Mouse (Mus musculus) lung, embryonic 14.5 days (tissue): ENCODE data around the gene Gon4l. TPM values are rescaled to one million over a fixed set of nuclear protein-coding genes. Genes with fewer than 3 reads are reported as not detected.
A peak's percentile ranks its signal among the peaks of the same experiment; 100 is the strongest.
"Not testable (repeated sequence)": the region's sequence is repeated elsewhere in the genome, so short reads cannot be mapped to it uniquely, and the experiment has no call there.

Experiments
- ATAC-seq: fragments of 200-750 bp; cut with Nextera tagmentation; 2 replicates; pipeline ENCODE4 v1.8.0; 2017; ENCODE audit warnings: mild to moderate bottlenecking, moderate TSS enrichment, moderate library complexity; ENCODE audit not compliant: insufficient read depth
- DNase-seq: peaks from one replicate; pipeline ENCODE4 v3.0.0-alpha.2; 2015
- H3K27ac ChIP-seq: fragments of 300-500 bp; sonication (generic); 2 replicates; pipeline ENCODE4 v1.5.1; 2014; ENCODE audit warnings: low read depth, mild to moderate bottlenecking, moderate library complexity
- H3K27me3 ChIP-seq: fragments of 300-500 bp; sonication (generic); 2 replicates; pipeline ENCODE4 v1.6.1; 2014; ENCODE audit warnings: low read length, control low read depth; ENCODE audit not compliant: insufficient read depth
- H3K36me3 ChIP-seq: fragments of 300-500 bp; sonication (generic); 2 replicates; pipeline ENCODE4 v1.6.1; 2014; ENCODE audit warnings: control low read depth; ENCODE audit not compliant: insufficient read depth
- H3K4me1 ChIP-seq: fragments of 300-500 bp; sonication (generic); 2 replicates; pipeline ENCODE4 v1.6.1; 2014; ENCODE audit warnings: antibody characterized with exemption, control low read depth; ENCODE audit not compliant: insufficient read depth
- H3K4me2 ChIP-seq: fragments of 300-500 bp; sonication (generic); 2 replicates; pipeline ENCODE4 v1.6.1; 2014; ENCODE audit warnings: mild to moderate bottlenecking
- H3K4me3 ChIP-seq: fragments of 300-500 bp; sonication (generic); 2 replicates; pipeline ENCODE4 v1.5.1; 2014; ENCODE audit warnings: low read depth, low read length
- H3K9ac ChIP-seq: fragments of 300-500 bp; sonication (generic); 2 replicates; pipeline ENCODE4 v1.6.1; 2014
- H3K9me3 ChIP-seq: fragments of 300-500 bp; sonication (generic); 2 replicates; pipeline ENCODE4 v1.6.1; 2016; ENCODE audit warnings: low read depth, low read length, control low read depth
- CTCF ChIP-seq: IDR thresholded peaks from 2 replicates; pipeline ENCODE4 v1.5.1; 2016; ENCODE audit warnings: antibody characterized with exemption, low read depth
- WGBS: fragments of 180-500 bp; shearing (Covaris S2); extraction: QIAGEN DNeasy Blood & Tissue Kit; methylation state at CpG from one replicate; pipeline ENCODE4 v1.1.7; 2014; 5-methylcytosine and 5-hydroxymethylcytosine counted together
- polyA plus RNA-seq: library from polyadenylated mRNA; unstranded; fragments of >200 nt; fragmentation: Nextera tagmentation; extraction: Ambion mirVana; gene quantifications from 2 replicates; pipeline ENCODE4 v1.2.1, GENCODE M21; 2014

Gene Gon4l
- polyA plus RNA-seq, 1 experiment from 2014 or later, result 17.9 TPM

DNA sequence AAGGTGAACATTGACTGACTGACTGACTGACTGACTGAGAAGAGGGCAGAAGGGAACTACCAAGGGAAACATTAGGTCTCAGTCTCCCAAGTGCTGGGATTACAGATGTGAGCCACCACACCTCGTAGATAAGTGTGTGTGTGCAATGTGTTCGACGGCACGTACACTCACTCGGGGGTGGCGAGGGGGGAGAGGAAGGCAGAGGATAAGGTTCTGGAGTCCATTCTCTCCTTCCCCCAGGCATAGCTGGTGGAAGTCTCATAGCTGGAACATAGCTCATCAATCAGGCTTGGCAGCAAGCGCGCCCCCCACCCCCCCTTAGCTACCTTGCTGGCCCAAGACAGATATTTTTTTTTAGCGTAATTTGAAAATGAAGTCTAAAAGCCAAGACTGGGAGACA is 7.8 kb upstream of the Gon4l start:
- WGBS, result 91% methylated on average over 9 of the region's 9 CpGs
- ATAC-seq (no peak), DNase-seq (no peak)
- no peak for TF ChIP-seq CTCF
- no peak overlapping the region for H3K27ac ChIP-seq
- no peaks in the 10 kb centered on the region for H3K27me3 ChIP-seq
- no peaks in the 10 kb centered on the region for H3K4me1 ChIP-seq
- H3K9ac ChIP-seq, result no peak overlapping the region
- no peak overlapping the region for H3K4me2 ChIP-seq
- H3K9me3 ChIP-seq, result no peaks in the 10 kb centered on the region
- peaks cover 16% of the 10 kb centered on the region for H3K36me3 ChIP-seq
- no peak overlapping the region for H3K4me3 ChIP-seq

DNA sequence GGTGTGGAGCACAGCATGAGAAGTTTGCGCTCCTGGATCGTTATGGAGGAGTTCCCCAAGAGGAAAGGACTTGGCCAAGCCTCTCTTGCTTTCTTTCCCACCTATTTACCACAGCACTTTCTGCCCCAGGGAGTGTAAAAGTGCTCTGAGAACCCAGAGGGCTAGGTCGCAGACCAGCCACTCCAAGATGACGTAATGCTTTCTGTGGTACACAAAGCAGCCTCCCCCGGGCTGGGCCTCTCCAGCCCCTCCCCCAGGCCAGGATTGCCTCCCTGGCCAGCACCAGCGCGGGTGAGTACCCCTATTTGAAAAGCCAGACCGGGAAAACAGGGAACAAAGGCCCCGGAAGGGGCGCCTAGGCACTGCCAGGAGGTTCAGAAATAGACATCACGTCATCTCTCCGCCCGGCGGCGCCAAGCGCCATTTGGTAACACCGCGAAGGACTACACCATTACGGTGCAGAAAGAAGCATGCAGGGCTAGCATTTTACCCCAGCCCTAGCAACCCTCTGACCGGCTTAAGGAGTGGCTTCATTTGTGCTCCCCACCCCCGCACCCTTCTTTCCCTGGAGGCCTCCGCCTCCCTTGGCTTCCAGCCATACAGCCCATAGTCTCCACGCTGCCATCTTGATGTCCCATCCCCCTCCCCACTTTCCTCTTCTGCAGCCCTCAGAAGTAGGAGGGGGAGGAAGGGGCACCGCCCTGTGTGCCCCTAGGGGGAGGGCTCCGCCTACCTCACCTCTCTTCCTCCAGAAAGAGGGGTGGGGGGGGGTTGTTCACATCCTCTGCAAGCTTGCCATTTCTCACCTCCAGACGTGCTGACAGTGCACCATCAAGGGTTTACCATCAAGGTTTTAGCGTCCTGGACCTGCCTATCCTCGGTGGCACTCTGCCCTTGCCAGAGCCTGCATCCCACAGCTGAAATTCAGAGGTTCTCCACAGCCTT is 3.6 kb upstream of the Gon4l start:
- ATAC-seq (peak; percentile 67), DNase-seq (peak; percentile 57)
- H3K4me1 ChIP-seq, H3K9ac ChIP-seq, H3K36me3 ChIP-seq, H3K27me3 ChIP-seq, H3K9me3 ChIP-seq: not testable (repeated sequence)
- WGBS, result 3% methylated on average over 21 of the region's 28 CpGs
- Histone ChIP-seq H3K4me3 (peak overlapping the region; percentile 18), H3K27ac (peak overlapping the region; percentile 46; the same call in 1 of the 2 replicates), H3K4me2 (peak overlapping the region; percentile 52)

DNA sequence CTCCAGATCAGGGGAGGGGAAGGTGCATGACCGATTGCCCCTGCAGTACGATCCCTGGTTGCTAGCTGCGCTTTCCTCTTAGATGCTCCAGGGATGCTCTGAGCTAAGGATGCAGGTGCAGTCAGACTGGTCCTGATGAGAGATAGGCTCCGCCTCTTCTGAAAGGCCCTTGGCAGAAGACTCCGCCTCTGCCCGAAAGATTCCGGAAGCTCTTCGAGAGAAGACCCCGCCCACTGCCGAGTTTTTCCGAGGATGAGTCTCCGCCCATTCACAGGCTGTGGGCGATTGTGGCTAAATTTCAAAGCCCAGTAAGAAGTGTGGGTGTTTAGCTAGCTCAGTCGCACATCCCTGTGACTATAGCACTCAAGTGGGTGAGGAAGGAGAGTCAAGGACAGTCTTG is 2.6 kb upstream of the Gon4l start:
- peak; percentile 26 for ATAC-seq
- H3K4me2 ChIP-seq, result not testable (repeated sequence)

DNA sequence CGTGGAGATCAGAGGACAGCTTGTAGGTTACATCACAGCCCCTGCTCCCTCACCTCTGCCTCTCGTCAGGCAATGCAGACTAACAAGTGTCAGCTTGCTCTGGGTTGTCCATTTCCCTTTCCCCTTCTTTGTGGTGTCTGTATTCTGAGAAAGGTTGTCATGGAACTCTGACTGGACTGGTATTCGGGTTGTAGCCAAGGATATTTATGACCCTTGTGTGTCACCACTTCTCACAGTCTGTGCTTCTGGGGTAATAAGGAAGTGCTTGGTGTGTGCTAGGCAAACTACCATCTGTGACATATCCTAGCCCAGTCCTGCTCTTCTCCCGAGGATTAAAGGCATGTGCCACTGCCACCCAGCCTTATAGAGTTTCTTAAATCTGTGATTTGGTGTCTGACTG is 14.1 kb downstream of the Gon4l start:
- ATAC-seq, result no peak

More for the DNA sequence above, 2.6 kb upstream of the Gon4l start:
- not testable (repeated sequence) for H3K9ac ChIP-seq, H3K27me3 ChIP-seq, H3K4me1 ChIP-seq, H3K9me3 ChIP-seq, H3K4me3 ChIP-seq, H3K27ac ChIP-seq, H3K36me3 ChIP-seq
- 3% methylated on average over 14 of the region's 14 CpGs for WGBS
- peak; percentile 79 for DNase-seq

DNA sequence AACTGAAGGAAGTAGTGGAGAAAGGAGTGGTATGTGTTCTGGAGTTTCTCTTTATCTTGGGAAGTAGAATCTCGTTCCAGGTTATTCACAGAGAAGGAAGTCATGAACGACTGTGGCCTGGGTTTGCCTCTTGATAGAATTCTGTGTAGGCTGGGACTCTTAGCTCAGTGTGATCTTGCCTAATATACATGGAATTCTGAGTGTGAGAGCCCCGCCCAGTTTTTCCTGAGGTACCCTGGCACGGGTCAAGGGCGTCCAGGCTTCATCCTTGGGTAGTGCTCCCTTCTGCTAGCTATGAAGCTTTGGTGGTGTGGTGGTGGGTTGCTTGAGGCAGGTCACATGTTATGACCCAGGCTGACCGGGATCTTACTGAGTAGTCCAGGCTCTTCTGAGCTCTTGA is 20.8 kb downstream of the Gon4l start:
- ATAC-seq, result no peak

More for the DNA sequence above, 14.1 kb downstream of the Gon4l start:
- H3K27me3 ChIP-seq, result no peaks in the 10 kb centered on the region
- DNase-seq, result no peak
- no peak overlapping the region for H3K27ac ChIP-seq
- no peak overlapping the region for H3K9ac ChIP-seq
- 83% methylated on average over 4 of the region's 4 CpGs for WGBS
- H3K36me3 ChIP-seq, result peaks cover 46% of the 10 kb centered on the region
- no peak for TF ChIP-seq CTCF
- no peak overlapping the region for H3K4me2 ChIP-seq
- no peaks in the 10 kb centered on the region for H3K9me3 ChIP-seq
- no peaks in the 10 kb centered on the region for H3K4me1 ChIP-seq
- no peak overlapping the region for H3K4me3 ChIP-seq

DNA sequence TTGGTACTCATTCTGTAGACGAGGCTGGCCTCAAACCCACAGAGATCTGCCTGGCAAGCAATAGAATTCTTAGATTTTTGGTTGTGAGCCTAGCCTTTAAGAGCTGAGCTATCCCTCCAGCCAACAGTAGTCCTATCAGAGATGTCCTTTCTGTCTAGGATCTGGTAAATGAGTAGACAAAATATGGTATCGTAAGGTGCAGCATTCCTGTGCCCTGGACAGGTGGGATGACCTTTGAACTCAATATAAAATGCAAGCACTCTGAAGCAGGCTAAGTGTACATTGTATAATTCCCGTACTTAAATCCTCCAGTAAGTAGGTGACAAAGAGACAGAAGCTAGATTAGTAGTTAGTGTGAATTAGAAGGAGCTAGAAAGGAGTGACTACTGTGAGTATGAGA is 27.1 kb downstream of the Gon4l start:
- H3K36me3 ChIP-seq, result peaks cover 88% of the 10 kb centered on the region
- H3K4me1 ChIP-seq, result no peaks in the 10 kb centered on the region
- no peak overlapping the region for H3K9ac ChIP-seq
- no peaks in the 10 kb centered on the region for H3K9me3 ChIP-seq
- no peak overlapping the region for H3K4me3 ChIP-seq
- no peak overlapping the region for H3K4me2 ChIP-seq
- ATAC-seq, result no peak
- no peak overlapping the region for H3K27ac ChIP-seq
- WGBS, result 88% methylated on average over 3 of the region's 3 CpGs
- no peak for DNase-seq
- H3K27me3 ChIP-seq, result no peaks in the 10 kb centered on the region
- TF ChIP-seq CTCF, result no peak

More for the DNA sequence above, 20.8 kb downstream of the Gon4l start:
- 75% methylated on average over 6 of the region's 6 CpGs for WGBS
- Histone ChIP-seq H3K4me1 (no peaks in the 10 kb centered on the region), H3K4me3 (no peak overlapping the region), H3K27ac (no peak overlapping the region), H3K9me3 (no peaks in the 10 kb centered on the region), H3K9ac (no peak overlapping the region), H3K4me2 (no peak overlapping the region), H3K27me3 (no peaks in the 10 kb centered on the region), H3K36me3 (peaks cover 75% of the 10 kb centered on the region)
- DNase-seq, result no peak
- no peak for TF ChIP-seq CTCF

DNA sequence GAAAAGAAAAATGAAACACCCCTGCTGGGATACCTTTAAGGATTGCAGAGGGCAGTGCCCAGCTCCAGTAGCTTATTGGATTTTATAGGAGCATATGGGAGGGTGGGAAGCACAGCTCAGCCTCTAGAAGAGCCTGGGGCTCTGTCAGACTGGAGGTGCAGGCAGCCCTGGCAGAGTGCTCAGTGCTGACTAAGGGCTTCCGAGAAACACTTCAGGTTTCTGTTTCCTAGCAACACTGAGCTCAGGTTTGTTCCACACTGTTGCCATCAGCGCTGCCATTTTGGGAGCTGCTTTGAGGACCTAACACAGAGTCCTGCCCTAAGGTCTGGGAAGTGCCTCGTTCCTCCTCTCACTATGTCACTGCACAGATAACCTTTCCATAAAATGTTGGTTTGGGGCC is 31.7 kb downstream of the Gon4l start:
- H3K4me3 ChIP-seq, H3K9ac ChIP-seq, H3K27me3 ChIP-seq, H3K27ac ChIP-seq, H3K9me3 ChIP-seq, DNase-seq, H3K4me2 ChIP-seq, H3K4me1 ChIP-seq, ATAC-seq: not testable (repeated sequence)
- H3K36me3 ChIP-seq, result peaks cover 45% of the 10 kb centered on the region
- WGBS, result no CpG with 5 or more reads among the region's 3 CpGs

DNA sequence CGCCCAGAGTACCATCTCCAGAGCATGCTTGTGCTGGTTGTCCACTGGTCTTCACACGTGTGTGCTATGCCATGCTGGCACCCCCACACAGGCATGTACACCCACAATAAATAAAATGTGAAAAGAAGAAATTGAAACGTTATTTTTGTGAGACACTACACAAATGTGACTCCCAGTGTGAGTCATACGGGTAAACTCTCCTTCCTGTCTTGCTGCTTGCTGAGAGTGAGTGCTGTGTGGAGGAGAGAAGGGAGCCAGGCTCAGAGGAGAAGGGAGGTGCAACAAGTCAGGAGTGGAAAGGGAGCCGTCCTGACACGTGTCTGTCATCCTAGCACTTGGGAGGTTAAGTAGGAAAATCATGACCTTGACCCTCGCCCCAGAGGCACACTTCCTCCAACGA is 32.1 kb downstream of the Gon4l start:
- ATAC-seq, DNase-seq: not testable (repeated sequence)
- WGBS, result no CpG with 5 or more reads among the region's 8 CpGs

DNA sequence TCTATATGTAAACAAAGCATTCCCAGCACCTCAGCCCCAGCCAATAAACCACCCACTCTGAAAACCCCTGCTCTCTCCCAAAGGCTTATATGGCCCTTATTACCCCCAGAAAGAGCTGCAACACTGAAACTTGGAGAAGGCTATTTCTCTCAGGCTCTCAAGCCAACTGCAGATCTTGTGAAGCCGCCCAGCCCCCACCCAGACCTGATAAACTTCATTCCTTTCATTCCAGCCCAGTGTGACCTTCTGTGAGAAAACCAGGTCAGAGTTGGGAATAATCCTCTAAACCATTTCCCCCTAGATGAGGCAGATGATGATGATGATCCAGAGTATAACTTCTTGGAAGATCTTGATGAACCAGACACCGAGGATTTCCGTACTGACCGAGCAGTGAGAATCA is 33.4 kb downstream of the Gon4l start:
- H3K36me3 ChIP-seq, result peaks cover 29% of the 10 kb centered on the region
- DNase-seq, H3K4me2 ChIP-seq, H3K9me3 ChIP-seq, H3K4me1 ChIP-seq, H3K27me3 ChIP-seq, H3K4me3 ChIP-seq, H3K9ac ChIP-seq, ATAC-seq, H3K27ac ChIP-seq: not testable (repeated sequence)
- no CpG with 5 or more reads among the region's 4 CpGs for WGBS

More for the DNA sequence above, 32.1 kb downstream of the Gon4l start:
- not testable (repeated sequence) for H3K9me3 ChIP-seq, H3K4me1 ChIP-seq, H3K4me3 ChIP-seq, H3K27ac ChIP-seq, H3K27me3 ChIP-seq, H3K9ac ChIP-seq, H3K4me2 ChIP-seq
- peaks cover 40% of the 10 kb centered on the region for H3K36me3 ChIP-seq

DNA sequence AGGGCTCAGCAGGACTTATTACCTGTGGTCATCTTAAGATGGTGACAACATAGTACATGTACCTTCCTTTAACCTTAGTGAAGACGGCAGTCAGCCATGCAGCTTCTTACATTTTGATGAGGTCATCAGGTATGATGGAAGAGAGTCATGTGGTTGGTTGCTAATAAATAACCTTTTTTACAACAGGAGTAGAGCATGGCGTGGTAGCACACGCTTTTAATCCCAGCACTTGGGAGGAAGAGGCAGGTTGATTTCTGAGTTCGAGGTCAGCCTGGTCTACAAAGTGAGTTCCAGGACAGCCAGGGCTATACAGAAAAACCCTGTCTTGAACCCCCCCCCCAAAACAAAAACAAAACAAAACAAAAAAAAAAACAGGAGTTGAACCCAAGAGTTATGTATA is 47.5 kb downstream of the Gon4l start:
- H3K4me3 ChIP-seq, H3K4me1 ChIP-seq, H3K9ac ChIP-seq, ATAC-seq, H3K4me2 ChIP-seq, H3K9me3 ChIP-seq, H3K36me3 ChIP-seq, DNase-seq, H3K27me3 ChIP-seq, H3K27ac ChIP-seq: not testable (repeated sequence)
- WGBS, result 93% methylated on average over 4 of the region's 4 CpGs
